Mouse (Mus musculus) heart, embryonic 14.5 days (tissue): Measurements from ENCODE around the gene Otp. TPM values are rescaled to one million over a fixed set of nuclear protein-coding genes. Genes with fewer than 3 reads are reported as not detected.

Experiments
- ATAC-seq: fragments of 200-750 bp; cut with Nextera tagmentation; 2 replicates; pipeline ENCODE4 v1.8.0; 2017; ENCODE audit warnings: low read depth, moderate TSS enrichment; ENCODE audit not compliant: insufficient number of reproducible peaks, insufficient read depth, low FRiP score
- H3K27ac ChIP-seq, 2 experiments: fragments of 200-500 bp in 1 of 2; fragments of 300-500 bp in 1 of 2; sonication (generic) in 1 of 2; replicated peaks in 1 of 2; 2 replicates each; pipeline ENCODE4 v1.5.1; 2012 to 2014; ENCODE audit warnings: low read depth in 2 of 2, low read length in 2 of 2, control low read depth in 1 of 2, mild to moderate bottlenecking in 1 of 2, mixed read lengths in 1 of 2; ENCODE audit not compliant: control insufficient read depth in 1 of 2, insufficient read depth in 1 of 2
- H3K27me3 ChIP-seq: fragments of 300-500 bp; sonication (generic); 2 replicates; pipeline ENCODE4 v1.6.1; 2014; ENCODE audit warnings: mild to moderate bottlenecking, low read length, control low read depth; ENCODE audit not compliant: control insufficient read depth, insufficient read depth
- H3K36me3 ChIP-seq: fragments of 300-500 bp; sonication (generic); 2 replicates; pipeline ENCODE4 v1.6.1; 2014; ENCODE audit warnings: mild to moderate bottlenecking, control low read depth, low read length, mixed read lengths; ENCODE audit not compliant: control insufficient read depth, insufficient read depth
- H3K4me1 ChIP-seq, 2 experiments: fragments of 200-500 bp in 1 of 2; fragments of 300-500 bp in 1 of 2; sonication (generic) in 1 of 2; 2 replicates each; pipeline ENCODE4 v1.6.1; 2012 to 2014; ENCODE audit warnings: low read length in 2 of 2, control low read depth in 1 of 2, mixed read lengths in 1 of 2; ENCODE audit not compliant: control insufficient read depth in 2 of 2, insufficient read depth in 2 of 2
- H3K4me2 ChIP-seq: fragments of 300-500 bp; sonication (generic); 2 replicates; pipeline ENCODE4 v1.6.1; 2014; ENCODE audit warnings: mild to moderate bottlenecking, low read length
- H3K4me3 ChIP-seq, 2 experiments: fragments of 200-500 bp in 1 of 2; fragments of 300-500 bp in 1 of 2; sonication (generic) in 1 of 2; 2 replicates each; pipeline ENCODE4 v1.5.1; 2012 to 2014; ENCODE audit warnings: low read length in 2 of 2, mild to moderate bottlenecking in 2 of 2, control low read depth in 1 of 2, low read depth in 1 of 2, moderate library complexity in 1 of 2; ENCODE audit not compliant: control insufficient read depth in 1 of 2, insufficient read depth in 1 of 2
- H3K9ac ChIP-seq: fragments of 300-500 bp; sonication (generic); 2 replicates; pipeline ENCODE4 v1.6.1; 2014; ENCODE audit warnings: mild to moderate bottlenecking, low read length
- H3K9me3 ChIP-seq: fragments of 300-500 bp; sonication (generic); 2 replicates; pipeline ENCODE4 v1.6.1; 2016; ENCODE audit warnings: low read length, control low read depth; ENCODE audit not compliant: control insufficient read depth
- WGBS: fragments of 180-500 bp; shearing (Covaris S2); extraction: QIAGEN DNeasy Blood & Tissue Kit; methylation state at CpG from one replicate; pipeline ENCODE4 v1.1.7; 2014; 5-methylcytosine and 5-hydroxymethylcytosine counted together
- polyA plus RNA-seq: library from polyadenylated mRNA; unstranded; fragments of >200 nt; fragmentation: Nextera tagmentation; extraction: Ambion mirVana; gene quantifications from 2 replicates; pipeline ENCODE4 v1.2.1, GENCODE M21; 2014

The Otp gene
- polyA plus RNA-seq, 1 experiment from 2014 or later, result not detected

GRCm38 (mm10) chr13:94874039-94874425 lies 1.4 kb upstream of the Otp start:
- no peak overlapping the region for H3K9ac ChIP-seq
- ATAC-seq, result no peak
- peaks cover 2 to 3% of the 10 kb centered on the region in 2 experiments; a peak in 1 of 4 replicates for H3K4me1 ChIP-seq
- peaks cover 89% of the 10 kb centered on the region for H3K27me3 ChIP-seq
- H3K27ac ChIP-seq, result no peak overlapping the region
- H3K9me3 ChIP-seq, result no peaks in the 10 kb centered on the region
- H3K36me3 ChIP-seq, result no peaks in the 10 kb centered on the region
- 0 out of 4 replicates have a peak overlapping the region, but pooled peaks of 1 of the 2 experiments have one; percentile 11 for H3K4me3 ChIP-seq
- no peak overlapping the region for H3K4me2 ChIP-seq
- 2% methylated on average over 8 of the region's 8 CpGs for WGBS

GRCm38 (mm10) chr13:94874656-94875395 lies 576 bp upstream of the Otp start:
- H3K4me1 ChIP-seq, result peaks cover 2 to 3% of the 10 kb centered on the region in 2 experiments; a peak in 1 of 4 replicates
- H3K9ac ChIP-seq, result no peak overlapping the region
- peaks cover 88% of the 10 kb centered on the region for H3K27me3 ChIP-seq
- 0 out of 4 replicates have a peak overlapping the region, but pooled peaks of 1 of the 2 experiments have one; percentile 6 for H3K4me3 ChIP-seq
- WGBS, result 3% methylated on average over 22 of the region's 23 CpGs
- H3K9me3 ChIP-seq, result no peaks in the 10 kb centered on the region
- no peak overlapping the region for H3K27ac ChIP-seq
- ATAC-seq, result no peak
- no peak overlapping the region for H3K4me2 ChIP-seq
- no peaks in the 10 kb centered on the region for H3K36me3 ChIP-seq

- 2% methylated on average over 30 of the region's 30 CpGs for WGBS
- no peak for ATAC-seq
- H3K9me3 ChIP-seq, result no peaks in the 10 kb centered on the region
Measured at GRCm38 (mm10) chr13:94876286-94877210, 1.1 kb downstream of the Otp start.

GRCm38 (mm10) chr13:94877211-94877590 lies 1.8 kb downstream of the Otp start:
- ATAC-seq, result no peak
- Histone ChIP-seq H3K4me1 (peaks cover 2 to 3% of the 10 kb centered on the region in 2 experiments; a peak in 1 of 4 replicates), H3K4me3 (no peak overlapping the region), H3K9me3 (no peaks in the 10 kb centered on the region), H3K4me2 (no peak overlapping the region), H3K9ac (no peak overlapping the region), H3K36me3 (no peaks in the 10 kb centered on the region), H3K27ac (no peak overlapping the region), H3K27me3 (peaks cover 89% of the 10 kb centered on the region)
- WGBS, result 2% methylated on average over 27 of the region's 27 CpGs

More at GRCm38 (mm10) chr13:94876286-94877210, 1.1 kb downstream of the Otp start:
- peaks cover 2 to 3% of the 10 kb centered on the region in 2 experiments; a peak in 1 of 4 replicates for H3K4me1 ChIP-seq
- no peak overlapping the region for H3K27ac ChIP-seq
- no peak overlapping the region for H3K4me2 ChIP-seq
- H3K9ac ChIP-seq, result no peak overlapping the region
- no peak overlapping the region for H3K4me3 ChIP-seq
- peaks cover 89% of the 10 kb centered on the region for H3K27me3 ChIP-seq
- no peaks in the 10 kb centered on the region for H3K36me3 ChIP-seq

- Histone ChIP-seq H3K36me3 (no peaks in the 10 kb centered on the region), H3K4me1 (peaks cover 6 to 10% of the 10 kb centered on the region in 2 experiments; a peak in 3 of 4 replicates), H3K27ac (no peak overlapping the region), H3K27me3 (peaks cover 89% of the 10 kb centered on the region), H3K9me3 (no peaks in the 10 kb centered on the region), H3K9ac (no peak overlapping the region), H3K4me2 (no peak overlapping the region), H3K4me3 (no peak overlapping the region)
- ATAC-seq, result no peak
- WGBS, result 15% methylated on average over 10 of the region's 10 CpGs
Measured at GRCm38 (mm10) chr13:94877991-94878745, 2.8 kb downstream of the Otp start.

GRCm38 (mm10) chr13:94881201-94881600 lies 5.8 kb downstream of the Otp start:
- Histone ChIP-seq H3K9ac (no peak overlapping the region), H3K4me3 (no peak overlapping the region), H3K4me1 (peaks cover 7 to 23% of the 10 kb centered on the region in 2 experiments), H3K36me3 (no peaks in the 10 kb centered on the region), H3K9me3 (no peaks in the 10 kb centered on the region), H3K27me3 (peaks cover 90% of the 10 kb centered on the region), H3K4me2 (no peak overlapping the region), H3K27ac (no peak overlapping the region)
- WGBS, result 4% methylated on average over 3 of the region's 3 CpGs
- ATAC-seq, result no peak

GRCm38 (mm10) chr13:94882221-94882620 lies 6.8 kb downstream of the Otp start:
- H3K27me3 ChIP-seq, result peaks cover 90% of the 10 kb centered on the region
- H3K4me1 ChIP-seq, result peaks cover 7 to 23% of the 10 kb centered on the region in 2 experiments
- H3K4me2 ChIP-seq, result peak overlapping the region; percentile 94
- no peak overlapping the region for H3K27ac ChIP-seq
- no peaks in the 10 kb centered on the region for H3K36me3 ChIP-seq
- WGBS, result 2% methylated on average over 10 of the region's 10 CpGs
- ATAC-seq, result no peak
- no peak overlapping the region for H3K9ac ChIP-seq
- no peaks in the 10 kb centered on the region for H3K9me3 ChIP-seq
- peak overlapping the region in 1 of 2 experiments; percentile 51; a peak in 2 of 4 replicates for H3K4me3 ChIP-seq
